Mouse (Mus musculus): Measurements from ENCODE around the gene Tspan14. TPM values are rescaled to one million over a fixed set of nuclear protein-coding genes. Genes with fewer than 3 reads are reported as not detected.

Tspan14 gene
- polyA plus RNA-seq, 1 experiment from 2014 or later = 42.0 TPM

GRCm38 (mm10) chr14:40873961-40874360 lies 92.6 kb downstream of the Tspan14 start:
- Histone ChIP-seq H3K4me3 (no peak overlapping the region), H3K4me2 (no peak overlapping the region), H3K36me3 (no peaks in the 10 kb centered on the region), H3K9me3 (no peaks in the 10 kb centered on the region), H3K27me3 (replicated peaks) (no peaks in the 10 kb centered on the region), H3K9ac (no peak overlapping the region), H3K4me1 (no peaks in the 10 kb centered on the region), H3K27ac (replicated peaks) (no peak overlapping the region)
- 67% methylated on average over 5 of the region's 5 CpGs for WGBS
- ATAC-seq (ENCODE audit: extremely low read depth, insufficient number of reproducible peaks, low FRiP score, low TSS enrichment) = no peak

GRCm38 (mm10) chr14:40870598-40870997 lies 96.0 kb downstream of the Tspan14 start:
- Histone ChIP-seq H3K27ac (replicated peaks) (no peak overlapping the region), H3K36me3 (no peaks in the 10 kb centered on the region), H3K9me3 (no peaks in the 10 kb centered on the region), H3K4me2 (no peak overlapping the region), H3K4me3 (no peak overlapping the region), H3K9ac (no peak overlapping the region), H3K4me1 (no peaks in the 10 kb centered on the region), H3K27me3 (replicated peaks) (no peaks in the 10 kb centered on the region)
- ATAC-seq (ENCODE audit: extremely low read depth, insufficient number of reproducible peaks, low FRiP score, low TSS enrichment) = no peak
- 64% methylated on average over 3 of the region's 3 CpGs for WGBS

DNA sequence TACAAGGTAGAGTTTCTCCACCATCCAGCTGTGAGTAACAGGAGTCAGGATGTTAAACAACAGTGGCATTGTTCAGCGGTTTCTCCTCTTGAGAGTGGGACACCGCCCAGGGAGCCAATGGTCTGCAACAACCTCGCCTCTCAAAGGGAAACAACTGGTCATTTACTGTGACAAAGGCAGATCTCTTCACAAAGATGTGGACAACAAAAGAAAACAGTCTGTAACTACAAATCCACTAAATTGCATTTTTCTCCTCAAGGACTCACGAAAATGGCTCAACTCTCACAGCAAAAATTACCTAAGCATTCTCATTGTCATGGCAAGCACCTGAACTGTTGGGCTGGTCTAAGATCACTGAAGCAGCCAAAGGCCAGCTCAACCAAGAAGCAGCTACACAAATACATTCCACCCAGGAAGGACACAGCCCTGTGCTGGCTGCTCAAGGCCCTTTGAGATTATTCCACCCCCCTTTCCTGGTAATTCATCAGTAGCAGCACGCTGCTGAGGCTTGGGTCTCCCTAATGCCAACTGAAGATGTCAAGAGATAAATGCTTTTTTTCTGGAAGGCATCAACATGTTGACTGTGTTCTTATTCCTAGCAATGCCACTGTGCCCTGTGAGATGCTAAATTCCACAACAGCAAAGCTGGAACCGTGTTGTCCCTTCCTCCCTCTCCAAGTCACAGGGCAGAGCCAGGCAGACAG lies 101.6 kb downstream of the Tspan14 start:
- ATAC-seq (ENCODE audit: extremely low read depth, insufficient number of reproducible peaks, low FRiP score, low TSS enrichment) = no peak
- H3K27ac ChIP-seq (replicated peaks) = no peak overlapping the region
- H3K9ac ChIP-seq = no peak overlapping the region
- H3K27me3 ChIP-seq (replicated peaks) = no peaks in the 10 kb centered on the region
- no peak overlapping the region for H3K4me3 ChIP-seq
- no peaks in the 10 kb centered on the region for H3K36me3 ChIP-seq
- no peaks in the 10 kb centered on the region for H3K9me3 ChIP-seq
- no peaks in the 10 kb centered on the region for H3K4me1 ChIP-seq
- no peak overlapping the region for H3K4me2 ChIP-seq
- 58% methylated on average over 6 of the region's 6 CpGs for whole genome bisulfite sequencing

DNA sequence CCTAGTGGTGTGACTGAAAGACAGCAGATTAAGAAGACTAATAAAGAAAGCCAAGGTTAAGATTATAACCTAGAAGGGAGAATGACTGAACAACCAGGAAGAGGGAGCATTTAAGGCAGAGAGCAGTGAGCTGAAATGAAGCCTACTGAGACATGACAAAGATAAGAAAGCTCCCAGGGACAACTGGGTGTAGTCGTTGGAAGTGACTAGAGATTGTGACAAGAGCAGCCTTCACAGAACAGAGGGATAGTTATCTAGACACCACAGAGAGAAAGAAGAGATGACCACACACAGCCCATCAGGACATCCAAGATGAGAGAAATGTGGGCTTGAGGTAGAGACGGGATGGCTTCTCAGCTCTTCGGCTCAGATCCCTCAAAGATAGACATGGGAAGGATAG lies 102.9 kb downstream of the Tspan14 start:
- ATAC-seq (ENCODE audit: extremely low read depth, insufficient number of reproducible peaks, low FRiP score, low TSS enrichment) = no peak

GRCm38 (mm10) chr14:40863022-40863421 lies 103.6 kb downstream of the Tspan14 start:
- H3K27ac ChIP-seq (replicated peaks) = no peak overlapping the region
- ATAC-seq (ENCODE audit: extremely low read depth, insufficient number of reproducible peaks, low FRiP score, low TSS enrichment) = no peak
- no peak overlapping the region for H3K4me3 ChIP-seq
- no peak overlapping the region for H3K9ac ChIP-seq
- no peaks in the 10 kb centered on the region for H3K36me3 ChIP-seq
- H3K4me2 ChIP-seq = no peak overlapping the region
- no peaks in the 10 kb centered on the region for H3K4me1 ChIP-seq
- no peaks in the 10 kb centered on the region for H3K9me3 ChIP-seq
- H3K27me3 ChIP-seq (replicated peaks) = no peaks in the 10 kb centered on the region

More for the DNA sequence above, 102.9 kb downstream of the Tspan14 start:
- H3K9ac ChIP-seq = no peak overlapping the region
- no peaks in the 10 kb centered on the region for H3K36me3 ChIP-seq
- WGBS = 45% methylated on average over 3 of the region's 3 CpGs
- H3K4me3 ChIP-seq = no peak overlapping the region
- no peak overlapping the region for H3K27ac ChIP-seq (replicated peaks)
- no peaks in the 10 kb centered on the region for H3K9me3 ChIP-seq
- no peaks in the 10 kb centered on the region for H3K4me1 ChIP-seq
- H3K4me2 ChIP-seq = no peak overlapping the region
- no peaks in the 10 kb centered on the region for H3K27me3 ChIP-seq (replicated peaks)

Other genes with a start within 250 kb of the Tspan14 start
- gene Sh2d4b, start 73.5 kb downstream of the Tspan14 start, polyA plus RNA-seq (2015; fragmentation: Nextera tagmentation; extraction: Ambion mirVana) = 0.48 and 0.67 TPM in 2 replicates
- gene Fam213a, start 47.0 kb upstream of the Tspan14 start, polyA plus RNA-seq (2015; fragmentation: Nextera tagmentation; extraction: Ambion mirVana) = 48.6 and 50.4 TPM in 2 replicates
- 0.24 and 0.49 TPM in 2 replicates for gene Dydc2, start 102.4 kb upstream of the Tspan14 start, polyA plus RNA-seq (2015; fragmentation: Nextera tagmentation; extraction: Ambion mirVana)
- gene Dydc1, start 106.1 kb upstream of the Tspan14 start, polyA plus RNA-seq (2015; fragmentation: Nextera tagmentation; extraction: Ambion mirVana) = not detected in 2 replicates
- 0.31 and 0.50 TPM in 2 replicates for gene Mat1a, start 138.2 kb upstream of the Tspan14 start, polyA plus RNA-seq (2015; fragmentation: Nextera tagmentation; extraction: Ambion mirVana)
- gene Sftpa1, start 165.0 kb upstream of the Tspan14 start, polyA plus RNA-seq (2015; fragmentation: Nextera tagmentation; extraction: Ambion mirVana) = 0.71 and 1.3 TPM in 2 replicates
- 0.64 TPM in 1 of 2 replicates, not detected in the other for gene Mbl1, start 184.7 kb upstream of the Tspan14 start, polyA plus RNA-seq (2015; fragmentation: Nextera tagmentation; extraction: Ambion mirVana)
- not detected in 2 replicates for gene Sftpd, start 218.3 kb upstream of the Tspan14 start, polyA plus RNA-seq (2015; fragmentation: Nextera tagmentation; extraction: Ambion mirVana)